Mouse (Mus musculus) hindbrain, embryonic 16.5 days (tissue): ENCODE data around the gene Trarg1. TPM values are rescaled to one million over a fixed set of nuclear protein-coding genes. Genes with fewer than 3 reads are reported as not detected.

Experiments used
- ATAC-seq: fragments of 200-750 bp; cut with Nextera tagmentation; 2 replicates; pipeline ENCODE4 v1.8.0; 2017; ENCODE audit warnings: moderate TSS enrichment, moderate library complexity
- H3K27ac ChIP-seq: fragments of 300-500 bp; sonication (generic); 2 replicates; pipeline ENCODE4 v1.5.1; 2014; ENCODE audit warnings: low read depth, mild to moderate bottlenecking, control low read depth, low read length, moderate library complexity
- H3K27me3 ChIP-seq: fragments of 300-500 bp; sonication (generic); replicated peaks from 2 replicates; pipeline ENCODE4 v1.6.1; 2014; ENCODE audit warnings: low read length; ENCODE audit not compliant: control insufficient read depth, insufficient read depth
- H3K36me3 ChIP-seq: fragments of 300-500 bp; sonication (generic); 2 replicates; pipeline ENCODE4 v1.6.1; 2014; ENCODE audit warnings: mild to moderate bottlenecking, low read length, moderate library complexity, mixed read lengths; ENCODE audit not compliant: control insufficient read depth, insufficient read depth
- H3K4me1 ChIP-seq: fragments of 300-500 bp; sonication (generic); 2 replicates; pipeline ENCODE4 v1.6.1; 2014; ENCODE audit warnings: low read depth, low read length; ENCODE audit not compliant: control insufficient read depth, insufficient read depth
- H3K4me2 ChIP-seq: fragments of 300-500 bp; sonication (generic); 2 replicates; pipeline ENCODE4 v1.6.1; 2014; ENCODE audit warnings: mild to moderate bottlenecking, low read length, control low read depth, moderate library complexity
- H3K4me3 ChIP-seq: fragments of 300-500 bp; sonication (generic); 2 replicates; pipeline ENCODE4 v1.5.1; 2014; ENCODE audit warnings: mild to moderate bottlenecking, low read length, control low read depth, moderate library complexity
- H3K9ac ChIP-seq: fragments of 300-500 bp; sonication (generic); 2 replicates; pipeline ENCODE4 v1.6.1; 2014; ENCODE audit warnings: low read depth, mild to moderate bottlenecking, control low read depth, low read length, moderate library complexity
- H3K9me3 ChIP-seq: fragments of 300-500 bp; sonication (generic); 2 replicates; pipeline ENCODE4 v1.6.1; 2014; ENCODE audit warnings: mild to moderate bottlenecking, low read length, moderate library complexity; ENCODE audit not compliant: control insufficient read depth
- WGBS: fragments of 180-500 bp; shearing (Covaris S2); extraction: QIAGEN DNeasy Blood & Tissue Kit; methylation state at CpG from one replicate; pipeline ENCODE4 v1.1.7; 2014; 5-methylcytosine and 5-hydroxymethylcytosine counted together
- polyA plus RNA-seq: library from polyadenylated mRNA; unstranded; fragments of >200 nt; fragmentation: Nextera tagmentation; extraction: Ambion mirVana; gene quantifications from 2 replicates; pipeline ENCODE4 v1.2.1, GENCODE M21; 2015

Gene Trarg1
- polyA plus RNA-seq, 1 experiment from 2014 or later = 1.6 TPM

DNA sequence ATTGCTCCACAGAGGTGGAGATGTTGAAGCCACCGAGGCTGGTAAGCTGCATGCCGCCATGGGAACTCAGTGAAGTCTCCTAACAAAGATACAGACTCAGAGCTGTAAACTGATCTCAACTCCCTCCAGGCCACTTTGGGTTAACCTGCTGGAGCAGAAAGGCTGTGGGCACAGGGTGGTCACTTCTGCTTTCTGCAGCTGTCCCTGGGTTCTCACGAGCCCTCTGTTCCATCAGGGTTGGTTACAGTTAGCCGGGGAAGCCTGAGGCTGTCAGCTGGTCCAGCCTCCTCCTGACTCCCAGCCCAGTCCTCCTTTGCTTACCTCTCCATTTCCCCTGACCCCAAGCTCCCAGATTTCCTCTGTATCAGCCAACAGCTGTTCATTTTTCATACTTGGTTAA is 11.8 kb upstream of the Trarg1 start:
- Histone ChIP-seq H3K4me2 (no peak overlapping the region), H3K9me3 (no peaks in the 10 kb centered on the region), H3K27ac (no peak overlapping the region), H3K27me3 (peaks cover 15% of the 10 kb centered on the region), H3K4me1 (peaks cover 14% of the 10 kb centered on the region), H3K4me3 (no peak overlapping the region), H3K9ac (no peak overlapping the region), H3K36me3 (no peaks in the 10 kb centered on the region)
- 41% methylated on average over 4 of the region's 4 CpGs for WGBS
- no peak for ATAC-seq

GRCm38 (mm10) chr11:76671871-76672475 is 7.6 kb upstream of the Trarg1 start, which contains the start of gene Bhlha9:
Gene Bhlha9, plus strand, starts transcription at chr11:76672470.
- Histone ChIP-seq H3K9me3 (no peaks in the 10 kb centered on the region), H3K27ac (no peak within 1 kb of the TSS; the same call in 1 of the 2 replicates), H3K4me1 (peaks cover 11% of the 10 kb centered on the region), H3K36me3 (no peaks in the 10 kb centered on the region), H3K4me3 (peak within 1 kb of the TSS; percentile 46), H3K4me2 (peak within 1 kb of the TSS; percentile 86), H3K9ac (peak within 1 kb of the TSS; percentile 78), H3K27me3 (peaks cover 25% of the 10 kb centered on the region)
- ATAC-seq = no peak
- WGBS = 53% methylated on average over 15 of the region's 15 CpGs

GRCm38 (mm10) chr11:76672561-76673384 is 6.8 kb upstream of the Trarg1 start:
- peaks cover 11% of the 10 kb centered on the region for H3K4me1 ChIP-seq
- peaks cover 25% of the 10 kb centered on the region for H3K27me3 ChIP-seq
- H3K36me3 ChIP-seq = no peaks in the 10 kb centered on the region
- 4% methylated on average over 58 of the region's 64 CpGs for WGBS
- no peak overlapping the region; the same call in 1 of the 2 replicates for H3K27ac ChIP-seq
- H3K4me3 ChIP-seq = peak overlapping the region; percentile 46
- peak overlapping the region; percentile 78 for H3K9ac ChIP-seq
- H3K9me3 ChIP-seq = no peaks in the 10 kb centered on the region
- peak overlapping the region; percentile 86 for H3K4me2 ChIP-seq
- peak; percentile 40; the same call in 1 of the 2 replicates for ATAC-seq

DNA sequence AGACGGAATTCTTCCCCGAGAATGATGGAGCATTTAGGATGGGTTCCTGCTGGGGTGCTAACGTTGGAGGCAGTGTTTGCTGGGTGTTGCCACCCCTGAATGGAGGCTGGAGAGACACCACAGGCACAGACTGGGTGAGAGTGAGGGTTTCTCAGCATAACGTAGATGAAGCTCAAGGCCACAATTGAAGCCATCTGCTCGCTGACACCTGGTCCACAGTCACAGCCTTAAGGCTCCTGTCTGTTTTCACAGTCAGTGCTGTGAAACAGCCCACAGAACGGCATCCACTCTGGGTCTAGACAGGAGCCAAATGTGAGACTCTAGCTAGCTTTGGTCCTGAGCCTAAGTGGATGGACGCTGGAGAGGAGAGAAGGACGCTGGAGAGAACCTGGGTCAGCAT is 5.4 kb upstream of the Trarg1 start:
- 50% methylated on average over 8 of the region's 8 CpGs for WGBS
- peaks cover 25% of the 10 kb centered on the region for H3K27me3 ChIP-seq
- no peaks in the 10 kb centered on the region for H3K36me3 ChIP-seq
- H3K4me1 ChIP-seq = peaks cover 11% of the 10 kb centered on the region
- H3K4me2 ChIP-seq = no peak overlapping the region
- no peaks in the 10 kb centered on the region for H3K9me3 ChIP-seq
- H3K27ac ChIP-seq = no peak overlapping the region
- no peak overlapping the region for H3K9ac ChIP-seq
- no peak for ATAC-seq
- H3K4me3 ChIP-seq = no peak overlapping the region

GRCm38 (mm10) chr11:76674704-76675103 is 4.9 kb upstream of the Trarg1 start:
- Histone ChIP-seq H3K4me3 (no peak overlapping the region), H3K27me3 (peaks cover 25% of the 10 kb centered on the region), H3K36me3 (no peaks in the 10 kb centered on the region), H3K27ac (no peak overlapping the region), H3K4me1 (peaks cover 11% of the 10 kb centered on the region), H3K9ac (no peak overlapping the region), H3K4me2 (no peak overlapping the region), H3K9me3 (no peaks in the 10 kb centered on the region)
- no peak for ATAC-seq
- WGBS = 45% methylated on average over 4 of the region's 4 CpGs

- Histone ChIP-seq H3K4me3 (no peak overlapping the region), H3K4me1 (no peaks in the 10 kb centered on the region), H3K27ac (no peak overlapping the region), H3K9ac (no peak overlapping the region), H3K9me3 (no peaks in the 10 kb centered on the region), H3K36me3 (no peaks in the 10 kb centered on the region), H3K4me2 (no peak overlapping the region), H3K27me3 (no peaks in the 10 kb centered on the region)
- no peak for ATAC-seq
- 79% methylated on average over 2 of the region's 2 CpGs for WGBS
Observed at GRCm38 (mm10) chr11:76685604-76686003, 6.0 kb downstream of the Trarg1 start.

GRCm38 (mm10) chr11:76692096-76692495 is 12.5 kb downstream of the Trarg1 start:
- H3K4me3 ChIP-seq = no peak overlapping the region
- H3K9ac ChIP-seq = no peak overlapping the region
- H3K27ac ChIP-seq = no peak overlapping the region
- no peak for ATAC-seq
- no peaks in the 10 kb centered on the region for H3K4me1 ChIP-seq
- H3K4me2 ChIP-seq = no peak overlapping the region
- H3K36me3 ChIP-seq = no peaks in the 10 kb centered on the region
- WGBS = 82% methylated on average over 3 of the region's 3 CpGs
- no peaks in the 10 kb centered on the region for H3K27me3 ChIP-seq
- H3K9me3 ChIP-seq = no peaks in the 10 kb centered on the region

DNA sequence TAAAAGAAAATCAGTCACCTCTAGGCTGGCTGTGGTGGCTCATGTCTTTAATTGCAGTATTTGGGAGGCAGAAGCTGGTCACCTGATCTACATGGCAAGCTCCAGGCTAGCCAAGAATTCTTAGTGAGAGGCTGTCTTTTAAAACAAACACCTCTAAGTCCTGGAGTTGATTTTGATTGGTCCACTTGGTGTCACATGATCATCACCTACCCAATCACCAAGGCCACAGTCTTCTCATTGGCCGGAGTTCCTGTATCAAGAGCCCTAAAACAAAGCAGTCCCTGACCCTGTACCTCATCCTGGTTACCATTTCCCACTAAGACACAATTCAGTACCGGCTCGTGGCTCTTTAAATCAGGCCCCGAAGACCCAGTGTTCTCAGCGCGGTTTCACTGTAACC is 16.2 kb downstream of the Trarg1 start:
- no peak for ATAC-seq
- WGBS = 69% methylated on average over 6 of the region's 6 CpGs

DNA sequence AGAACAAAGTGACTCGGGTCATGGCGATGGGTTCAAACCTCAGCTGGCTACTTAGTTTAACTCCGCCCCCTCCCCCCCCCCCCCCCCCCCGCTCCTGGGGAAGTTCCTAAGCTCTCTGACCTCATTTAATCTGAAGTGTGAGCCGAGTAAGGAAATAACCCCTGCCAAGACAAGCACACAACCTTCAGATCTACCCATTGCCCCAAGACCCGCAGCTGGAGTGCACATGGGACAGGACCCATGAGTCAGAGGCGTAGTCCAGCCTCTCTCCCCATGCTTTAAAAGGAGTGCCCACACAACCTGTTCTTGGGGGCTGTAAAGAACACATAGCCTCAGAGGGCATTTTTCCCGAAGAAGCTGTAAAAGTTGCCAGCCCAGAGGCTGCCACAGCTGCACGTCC is 20.0 kb downstream of the Trarg1 start:
- no peak for ATAC-seq
- no peaks in the 10 kb centered on the region for H3K36me3 ChIP-seq
- H3K9me3 ChIP-seq = no peaks in the 10 kb centered on the region
- peak overlapping the region; percentile 16; the same call in 1 of the 2 replicates for H3K4me2 ChIP-seq
- no peak overlapping the region for H3K4me3 ChIP-seq
- H3K4me1 ChIP-seq = no peaks in the 10 kb centered on the region
- WGBS = 57% methylated on average over 7 of the region's 9 CpGs
- no peak overlapping the region for H3K9ac ChIP-seq
- no peaks in the 10 kb centered on the region for H3K27me3 ChIP-seq
- no peak overlapping the region for H3K27ac ChIP-seq

More for the DNA sequence above, 16.2 kb downstream of the Trarg1 start:
- Histone ChIP-seq H3K9me3 (no peaks in the 10 kb centered on the region), H3K36me3 (no peaks in the 10 kb centered on the region), H3K9ac (no peak overlapping the region), H3K27ac (no peak overlapping the region), H3K4me2 (no peak overlapping the region), H3K4me1 (no peaks in the 10 kb centered on the region), H3K27me3 (no peaks in the 10 kb centered on the region), H3K4me3 (no peak overlapping the region)
